Mouse (Mus musculus) forebrain, embryonic 16.5 days (tissue): ENCODE measurements around the gene Syn2. TPM values are rescaled to one million over a fixed set of nuclear protein-coding genes. Genes with fewer than 3 reads are reported as not detected.

Experiments
- ATAC-seq: fragments of 200-750 bp; cut with Nextera tagmentation; 2 replicates; pipeline ENCODE4 v1.8.0; 2017; ENCODE audit warnings: mild to moderate bottlenecking, moderate library complexity
- H3K27ac ChIP-seq: fragments of 300-500 bp; sonication (generic); 2 replicates; pipeline ENCODE4 v1.5.1; 2014; ENCODE audit warnings: low read length, control low read depth
- H3K27me3 ChIP-seq: fragments of 300-500 bp; sonication (generic); replicated peaks from 2 replicates; pipeline ENCODE4 v1.6.1; 2014; ENCODE audit warnings: low read length; ENCODE audit not compliant: control insufficient read depth, insufficient read depth
- H3K36me3 ChIP-seq: fragments of 300-500 bp; sonication (generic); 2 replicates; pipeline ENCODE4 v1.6.1; 2014; ENCODE audit not compliant: control insufficient read depth, insufficient read depth
- H3K4me1 ChIP-seq: fragments of 300-500 bp; sonication (generic); replicated peaks from 2 replicates; pipeline ENCODE4 v1.6.1; 2014; ENCODE audit warnings: low read length; ENCODE audit not compliant: control insufficient read depth, insufficient read depth
- H3K4me2 ChIP-seq: fragments of 300-500 bp; sonication (generic); 2 replicates; pipeline ENCODE4 v1.6.1; 2014; ENCODE audit warnings: mild to moderate bottlenecking, low read length, control low read depth
- H3K4me3 ChIP-seq: fragments of 300-500 bp; sonication (generic); replicated peaks from 2 replicates; pipeline ENCODE4 v1.5.1; 2014; ENCODE audit warnings: mild to moderate bottlenecking, low read length, control low read depth
- H3K9ac ChIP-seq: fragments of 300-500 bp; sonication (generic); replicated peaks from 2 replicates; pipeline ENCODE4 v1.6.1; 2014; ENCODE audit warnings: low read depth, low read length, control low read depth
- H3K9me3 ChIP-seq: fragments of 300-500 bp; sonication (generic); 2 replicates; pipeline ENCODE4 v1.6.1; 2016; ENCODE audit warnings: low read length; ENCODE audit not compliant: control insufficient read depth
- WGBS: fragments of 180-500 bp; shearing (Covaris S2); extraction: QIAGEN DNeasy Blood & Tissue Kit; methylation state at CpG from one replicate; pipeline ENCODE4 v1.1.7; 2014; 5-methylcytosine and 5-hydroxymethylcytosine counted together
- polyA plus RNA-seq: library from polyadenylated mRNA; unstranded; fragments of >200 nt; fragmentation: Nextera tagmentation; extraction: Ambion mirVana; gene quantifications from 2 replicates; pipeline ENCODE4 v1.2.1, GENCODE M21; 2015

Syn2 gene
- 34.8 and 37.1 TPM in 2 replicates for polyA plus RNA-seq

GRCm38 (mm10) chr6:115134501-115135331 is at the start of gene Syn2:
TSS of gene Syn2 (plus strand) at chr6:115134902.
- Histone ChIP-seq H3K4me1 (peaks cover 15% of the 10 kb centered on the region), H3K27me3 (no peaks in the 10 kb centered on the region), H3K4me2 (peak within 1 kb of the TSS; percentile 76), H3K9me3 (no peaks in the 10 kb centered on the region), H3K4me3 (peak within 1 kb of the TSS; percentile 81), H3K36me3 (no peaks in the 10 kb centered on the region), H3K9ac (peak within 1 kb of the TSS; percentile 77), H3K27ac (peak within 1 kb of the TSS; percentile 37; the same call in 1 of the 2 replicates)
- ATAC-seq, result peak; percentile 98
- WGBS, result under 1% methylated on average over 73 of the region's 75 CpGs

GRCm38 (mm10) chr6:115085274-115085841 is 49.3 kb upstream of the Syn2 start:
- Histone ChIP-seq H3K9me3 (no peaks in the 10 kb centered on the region), H3K4me1 (peaks cover 3% of the 10 kb centered on the region; the same call in 1 of the 2 replicates), H3K27ac (no peak overlapping the region), H3K4me3 (no peak overlapping the region), H3K4me2 (no peak overlapping the region), H3K27me3 (no peaks in the 10 kb centered on the region), H3K9ac (no peak overlapping the region), H3K36me3 (no peaks in the 10 kb centered on the region)
- no peak for ATAC-seq
- WGBS, result 40% methylated on average over 9 of the region's 9 CpGs

DNA sequence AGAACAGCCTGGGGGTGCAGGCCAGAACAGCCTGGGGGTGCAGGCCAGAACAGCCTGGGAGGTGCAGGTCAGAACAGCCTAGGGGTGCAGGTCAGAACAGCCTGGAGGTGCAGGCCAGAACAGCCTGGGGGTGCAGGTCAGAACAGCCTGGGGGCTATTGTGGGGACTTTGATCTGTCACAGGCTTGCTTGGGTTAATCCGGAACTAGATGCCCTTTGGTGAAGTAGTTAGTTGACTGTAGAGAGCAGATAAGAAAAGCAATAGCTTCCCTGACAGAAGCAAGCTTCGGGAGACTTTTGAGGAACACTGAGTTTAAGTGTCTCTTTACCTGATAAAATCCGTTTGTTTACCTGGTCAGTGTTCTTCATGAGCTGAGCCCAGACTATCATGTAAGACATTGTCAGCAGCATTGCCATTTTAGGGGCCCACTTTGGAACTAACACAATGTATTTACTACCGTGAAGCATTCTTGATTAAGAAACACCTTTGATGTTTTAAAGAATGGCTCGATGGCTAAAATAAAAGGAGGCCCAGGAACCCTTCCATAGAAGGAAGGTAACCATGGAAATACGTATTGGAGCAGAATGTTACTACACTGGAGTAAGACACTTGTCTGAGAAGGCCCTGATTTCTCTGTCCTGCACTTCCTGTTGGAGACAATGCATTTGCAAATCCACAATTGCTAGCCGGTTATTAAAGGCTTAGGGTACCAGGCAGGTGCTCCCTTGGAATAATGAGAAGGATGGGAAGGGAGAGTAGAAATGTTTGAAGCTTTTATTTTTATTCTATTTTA is 46.2 kb upstream of the Syn2 start:
- no peaks in the 10 kb centered on the region for H3K36me3 ChIP-seq
- no peaks in the 10 kb centered on the region for H3K9me3 ChIP-seq
- no peak overlapping the region for H3K9ac ChIP-seq
- 36% methylated on average over 7 of the region's 7 CpGs for WGBS
- peaks cover 3% of the 10 kb centered on the region; the same call in 1 of the 2 replicates for H3K4me1 ChIP-seq
- no peak overlapping the region for H3K27ac ChIP-seq
- H3K4me2 ChIP-seq, result no peak overlapping the region
- ATAC-seq, result no peak
- H3K4me3 ChIP-seq, result no peak overlapping the region
- no peaks in the 10 kb centered on the region for H3K27me3 ChIP-seq

GRCm38 (mm10) chr6:115091737-115092136 is 43.0 kb upstream of the Syn2 start:
- H3K36me3 ChIP-seq, result no peaks in the 10 kb centered on the region
- no peaks in the 10 kb centered on the region for H3K9me3 ChIP-seq
- 72% methylated on average over 1 of the region's 1 CpGs for WGBS
- H3K4me3 ChIP-seq, result no peak overlapping the region
- no peak overlapping the region for H3K4me2 ChIP-seq
- no peaks in the 10 kb centered on the region for H3K4me1 ChIP-seq
- no peak overlapping the region for H3K27ac ChIP-seq
- H3K27me3 ChIP-seq, result no peaks in the 10 kb centered on the region
- ATAC-seq, result no peak
- H3K9ac ChIP-seq, result no peak overlapping the region

DNA sequence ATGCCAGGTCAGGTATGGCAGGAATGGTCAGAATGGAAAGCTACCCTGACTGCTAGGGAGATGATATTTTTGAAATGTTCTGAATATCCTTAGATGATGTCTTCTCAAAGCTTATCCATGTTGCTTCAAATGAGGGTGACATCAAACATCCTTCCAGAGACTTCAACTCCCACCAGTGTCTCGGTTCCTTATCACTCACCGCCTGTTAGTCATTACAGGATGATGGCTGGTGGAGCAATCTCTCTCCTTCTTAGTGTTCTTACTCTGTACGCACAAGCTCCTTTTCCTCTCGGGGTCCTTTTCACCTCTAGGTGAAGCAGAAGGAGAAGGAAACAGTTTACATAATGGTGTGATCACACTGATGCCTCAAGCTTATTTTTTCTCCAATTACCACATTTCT is 32.2 kb upstream of the Syn2 start:
- 73% methylated on average over 4 of the region's 4 CpGs for WGBS
- no peaks in the 10 kb centered on the region for H3K27me3 ChIP-seq

DNA sequence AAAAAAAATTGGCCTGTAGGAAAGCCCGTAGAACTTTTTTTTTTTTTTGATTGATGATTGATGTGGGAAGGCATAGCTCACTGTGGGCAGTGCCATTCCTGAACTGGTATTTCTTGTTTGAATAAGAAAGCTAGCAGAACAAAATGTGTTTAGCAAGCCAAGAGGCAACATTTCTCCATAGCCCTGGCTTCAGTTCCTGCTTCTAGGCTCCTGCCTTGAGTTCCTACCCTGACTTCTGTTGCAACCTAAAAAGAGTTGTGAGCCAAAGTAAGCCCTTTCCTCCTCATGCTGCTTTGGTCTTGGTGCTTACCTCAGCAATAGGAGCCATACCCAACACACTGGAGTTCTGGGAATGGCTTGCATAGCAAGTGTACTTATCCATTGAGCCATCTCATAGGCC is 23.3 kb upstream of the Syn2 start:
- no peak overlapping the region for H3K27ac ChIP-seq
- no peaks in the 10 kb centered on the region for H3K36me3 ChIP-seq
- no peak overlapping the region for H3K4me3 ChIP-seq
- no peaks in the 10 kb centered on the region for H3K9me3 ChIP-seq
- no peaks in the 10 kb centered on the region for H3K27me3 ChIP-seq
- no peak overlapping the region for H3K9ac ChIP-seq
- H3K4me1 ChIP-seq, result no peaks in the 10 kb centered on the region
- 82% methylated on average over 1 of the region's 1 CpGs for WGBS
- no peak overlapping the region for H3K4me2 ChIP-seq
- no peak for ATAC-seq

More for the DNA sequence above, 32.2 kb upstream of the Syn2 start:
- ATAC-seq, result no peak
- no peak overlapping the region for H3K4me3 ChIP-seq
- no peak overlapping the region for H3K9ac ChIP-seq
- H3K27ac ChIP-seq, result no peak overlapping the region
- no peaks in the 10 kb centered on the region for H3K4me1 ChIP-seq
- no peaks in the 10 kb centered on the region for H3K9me3 ChIP-seq
- H3K36me3 ChIP-seq, result no peaks in the 10 kb centered on the region
- H3K4me2 ChIP-seq, result no peak overlapping the region

DNA sequence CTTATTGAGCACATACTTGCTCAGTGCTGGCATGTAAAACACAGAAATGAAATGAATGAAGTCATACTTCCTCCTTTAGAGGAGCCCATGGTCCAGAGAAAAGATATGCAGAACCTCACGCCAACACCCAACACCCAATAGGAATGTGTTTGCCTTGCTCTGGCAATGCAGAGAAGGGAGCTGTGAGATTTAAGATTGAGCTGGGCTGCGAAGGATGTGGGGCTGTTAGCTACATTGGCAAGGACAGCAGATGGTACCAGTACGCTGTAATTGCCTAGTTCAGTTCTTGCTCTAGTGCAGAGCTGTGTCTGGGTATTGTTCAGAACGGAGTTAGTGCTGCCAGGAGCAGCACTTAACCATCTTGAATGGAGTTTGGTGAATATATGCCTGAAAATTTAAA is 12.5 kb upstream of the Syn2 start:
- Histone ChIP-seq H3K9ac (no peak overlapping the region), H3K27me3 (no peaks in the 10 kb centered on the region), H3K4me1 (peaks cover 35% of the 10 kb centered on the region), H3K9me3 (no peaks in the 10 kb centered on the region), H3K27ac (peak overlapping the region; percentile 69), H3K4me3 (no peak overlapping the region), H3K36me3 (no peaks in the 10 kb centered on the region), H3K4me2 (no peak overlapping the region)
- peak; percentile 31 for ATAC-seq
- WGBS, result 46% methylated on average over 4 of the region's 4 CpGs

GRCm38 (mm10) chr6:115123262-115124201 is 11.2 kb upstream of the Syn2 start:
- 12% methylated on average over 10 of the region's 10 CpGs for WGBS
- H3K4me2 ChIP-seq, result peak overlapping the region; percentile 12
- peaks cover 44% of the 10 kb centered on the region for H3K4me1 ChIP-seq
- H3K4me3 ChIP-seq, result no peak overlapping the region
- H3K9me3 ChIP-seq, result no peaks in the 10 kb centered on the region
- H3K9ac ChIP-seq, result no peak overlapping the region; the same call in 1 of the 2 replicates
- no peaks in the 10 kb centered on the region for H3K36me3 ChIP-seq
- peak overlapping the region; percentile 69 for H3K27ac ChIP-seq
- ATAC-seq, result peak; percentile 87
- no peaks in the 10 kb centered on the region for H3K27me3 ChIP-seq
